Mouse (Mus musculus) forebrain, embryonic 12.5 days (tissue): ENCODE data around the gene Bmp6. TPM values are rescaled to one million over a fixed set of nuclear protein-coding genes. Genes with fewer than 3 reads are reported as not detected.

Experiments
- ATAC-seq: fragments of 200-750 bp; cut with Nextera tagmentation; 2 replicates; pipeline ENCODE4 v1.8.0; 2017; ENCODE audit warnings: moderate TSS enrichment; ENCODE audit not compliant: low FRiP score
- H3K27ac ChIP-seq: fragments of 300-500 bp; sonication (generic); 2 replicates; pipeline ENCODE4 v1.5.1; 2016; ENCODE audit warnings: mild to moderate bottlenecking
- H3K27me3 ChIP-seq: fragments of 300-500 bp; sonication (generic); 2 replicates; pipeline ENCODE4 v1.6.1; 2016; ENCODE audit warnings: mild to moderate bottlenecking
- H3K36me3 ChIP-seq: fragments of 300-500 bp; sonication (generic); replicated peaks from 2 replicates; pipeline ENCODE4 v1.6.1; 2016; ENCODE audit warnings: mild to moderate bottlenecking
- H3K4me1 ChIP-seq: fragments of 300-500 bp; sonication (generic); 2 replicates; pipeline ENCODE4 v1.6.1; 2016
- H3K4me2 ChIP-seq: fragments of 300-500 bp; sonication (generic); 2 replicates; pipeline ENCODE4 v1.6.1; 2016; ENCODE audit warnings: mild to moderate bottlenecking, moderate library complexity
- H3K4me3 ChIP-seq: fragments of 300-500 bp; sonication (generic); replicated peaks from 2 replicates; pipeline ENCODE4 v1.5.1; 2016; ENCODE audit warnings: mild to moderate bottlenecking
- H3K9ac ChIP-seq: fragments of 300-500 bp; sonication (generic); 2 replicates; pipeline ENCODE4 v1.6.1; 2016; ENCODE audit warnings: mild to moderate bottlenecking
- H3K9me3 ChIP-seq: fragments of 300-500 bp; sonication (generic); 2 replicates; pipeline ENCODE4 v1.6.1; 2016
- WGBS: fragments of 180-500 bp; shearing (Covaris S2); methylation state at CpG from one replicate; pipeline ENCODE4 v1.1.7; 2016; 5-methylcytosine and 5-hydroxymethylcytosine counted together
- polyA plus RNA-seq: library from polyadenylated mRNA; unstranded; fragments of >200 nt; fragmentation: Nextera tagmentation; extraction: Ambion mirVana; gene quantifications from 2 replicates; pipeline ENCODE4 v1.2.1, GENCODE M21; 2016

The Bmp6 gene
- polyA plus RNA-seq, 1 experiment from 2014 or later, result 1.7 TPM

DNA sequence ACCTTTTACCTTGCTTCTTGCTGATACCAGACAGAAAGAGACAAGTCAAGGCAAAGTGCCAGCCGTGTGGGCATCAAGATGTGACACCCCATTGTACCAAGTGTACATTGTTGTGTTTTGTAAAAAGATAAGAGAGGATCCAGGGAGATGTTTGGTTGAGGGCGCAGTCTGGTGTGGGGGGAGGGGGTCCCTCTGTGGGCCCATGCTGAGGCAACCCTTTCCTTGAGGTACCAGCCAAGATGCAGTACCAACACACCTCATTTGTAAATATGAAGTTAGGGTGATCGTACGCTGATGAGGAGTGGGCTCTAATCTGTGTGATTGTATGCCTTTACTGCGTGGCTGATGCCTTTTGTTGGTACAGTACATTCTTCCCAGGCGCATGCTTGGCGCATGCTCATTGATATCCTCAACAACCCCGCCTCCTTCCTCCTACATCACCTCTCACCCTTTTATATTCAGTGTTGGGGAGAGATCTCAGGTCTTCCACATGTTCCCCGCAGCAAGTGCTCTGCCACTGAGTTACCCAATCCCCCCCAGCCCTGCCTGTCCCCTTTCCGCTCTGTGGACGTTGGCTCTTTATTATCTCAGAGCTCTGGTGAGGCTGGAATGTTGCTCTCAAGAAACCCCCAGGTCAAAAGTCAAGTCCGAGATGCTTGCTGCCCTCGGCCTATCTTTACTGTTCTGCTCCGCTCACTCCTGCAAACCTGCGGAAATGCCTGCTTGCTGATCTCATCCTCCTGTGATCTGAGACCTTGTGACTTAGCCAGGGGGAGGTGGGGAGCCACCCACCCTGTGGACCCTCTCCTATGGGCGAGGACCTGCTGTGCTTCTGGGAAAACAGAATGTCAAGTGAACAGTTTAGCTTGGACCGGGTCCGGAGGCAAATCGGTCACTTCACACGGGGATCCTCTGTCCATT is 105.4 kb downstream of the Bmp6 start:
- H3K4me1 ChIP-seq, result 0 out of 2 replicates have a peak, but pooled peaks cover 3% of the 10 kb centered on the region
- H3K4me2 ChIP-seq, result no peak overlapping the region
- H3K36me3 ChIP-seq, result no peaks in the 10 kb centered on the region
- no peaks in the 10 kb centered on the region for H3K27me3 ChIP-seq
- no peak overlapping the region for H3K9ac ChIP-seq
- H3K27ac ChIP-seq, result no peak overlapping the region
- H3K9me3 ChIP-seq, result no peaks in the 10 kb centered on the region
- H3K4me3 ChIP-seq, result no peak overlapping the region
- no peak for ATAC-seq
- 83% methylated on average over 20 of the region's 20 CpGs for WGBS

DNA sequence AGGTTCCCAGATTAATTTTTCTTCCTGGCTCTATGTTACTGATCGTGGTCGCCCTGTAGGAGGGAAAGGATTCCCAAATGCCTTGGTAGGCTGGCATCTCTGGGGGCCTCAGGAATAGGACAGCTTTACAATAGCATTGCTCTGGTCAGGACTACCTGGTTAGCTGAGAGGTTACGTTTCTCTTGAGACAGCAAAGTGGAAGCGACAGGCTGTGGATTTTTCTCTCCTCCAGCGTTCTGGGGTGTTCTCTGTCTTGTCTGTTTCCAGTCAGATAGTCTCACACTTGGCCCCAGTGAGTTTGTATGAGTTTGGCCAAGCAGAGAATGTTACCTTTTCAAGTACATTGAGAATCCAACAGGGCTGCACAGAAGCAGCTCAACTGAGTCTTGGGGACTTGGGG is 106.5 kb downstream of the Bmp6 start:
- Histone ChIP-seq H3K4me2 (no peak overlapping the region), H3K27me3 (no peaks in the 10 kb centered on the region), H3K4me1 (0 out of 2 replicates have a peak, but pooled peaks cover 3% of the 10 kb centered on the region), H3K9me3 (no peaks in the 10 kb centered on the region), H3K9ac (no peak overlapping the region), H3K36me3 (no peaks in the 10 kb centered on the region), H3K4me3 (no peak overlapping the region), H3K27ac (no peak overlapping the region)
- no peak for ATAC-seq
- 86% methylated on average over 5 of the region's 5 CpGs for WGBS

DNA sequence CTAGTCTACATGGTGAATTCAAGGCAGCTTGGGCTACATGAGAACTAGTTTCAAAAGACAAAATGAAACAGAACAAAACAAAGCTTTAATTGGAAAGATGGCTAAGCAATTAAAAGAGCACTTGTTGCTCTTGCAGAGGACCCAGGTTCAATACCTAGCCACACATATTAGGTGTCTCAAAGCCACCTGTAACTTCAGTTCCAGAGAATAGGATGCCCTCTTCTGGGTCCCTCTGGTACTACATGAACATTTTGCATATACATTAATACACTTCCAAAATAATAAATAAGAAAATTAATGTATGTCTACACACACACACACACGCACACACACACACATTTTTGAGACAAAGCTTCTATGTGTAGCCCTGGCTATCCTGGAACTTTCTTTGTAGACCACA is 118.5 kb downstream of the Bmp6 start:
- H3K4me1 ChIP-seq, result no peaks in the 10 kb centered on the region
- no peaks in the 10 kb centered on the region for H3K27me3 ChIP-seq
- WGBS, result 72% methylated on average over 1 of the region's 1 CpGs
- no peak overlapping the region for H3K4me3 ChIP-seq
- no peaks in the 10 kb centered on the region for H3K36me3 ChIP-seq
- H3K4me2 ChIP-seq, result no peak overlapping the region
- no peak for ATAC-seq
- H3K9ac ChIP-seq, result no peak overlapping the region
- H3K9me3 ChIP-seq, result no peaks in the 10 kb centered on the region
- no peak overlapping the region for H3K27ac ChIP-seq

DNA sequence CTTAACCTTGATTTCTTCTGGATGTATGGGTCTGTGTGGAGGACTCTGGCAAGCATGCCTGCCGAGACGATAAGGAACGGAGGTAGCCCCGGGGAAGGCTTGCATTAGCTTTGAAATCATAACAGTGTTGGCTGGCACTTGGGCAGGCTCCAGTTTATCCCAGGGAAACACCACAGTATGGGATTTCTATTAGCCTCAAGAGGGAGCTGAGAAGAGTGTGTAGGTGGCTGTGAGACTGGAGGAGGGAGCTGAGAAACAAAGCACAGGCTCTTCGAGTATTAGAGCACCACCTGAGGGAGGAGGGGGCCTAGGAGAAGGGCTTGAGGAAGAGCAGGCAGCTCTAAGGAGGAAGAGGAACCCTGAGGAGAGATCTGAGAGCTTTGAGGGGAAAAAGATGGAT is 126.0 kb downstream of the Bmp6 start:
- Histone ChIP-seq H3K4me1 (no peaks in the 10 kb centered on the region), H3K27me3 (no peaks in the 10 kb centered on the region), H3K9ac (no peak overlapping the region), H3K27ac (no peak overlapping the region), H3K9me3 (no peaks in the 10 kb centered on the region), H3K4me2 (no peak overlapping the region), H3K4me3 (no peak overlapping the region), H3K36me3 (no peaks in the 10 kb centered on the region)
- no peak for ATAC-seq
- WGBS, result 87% methylated on average over 5 of the region's 5 CpGs

DNA sequence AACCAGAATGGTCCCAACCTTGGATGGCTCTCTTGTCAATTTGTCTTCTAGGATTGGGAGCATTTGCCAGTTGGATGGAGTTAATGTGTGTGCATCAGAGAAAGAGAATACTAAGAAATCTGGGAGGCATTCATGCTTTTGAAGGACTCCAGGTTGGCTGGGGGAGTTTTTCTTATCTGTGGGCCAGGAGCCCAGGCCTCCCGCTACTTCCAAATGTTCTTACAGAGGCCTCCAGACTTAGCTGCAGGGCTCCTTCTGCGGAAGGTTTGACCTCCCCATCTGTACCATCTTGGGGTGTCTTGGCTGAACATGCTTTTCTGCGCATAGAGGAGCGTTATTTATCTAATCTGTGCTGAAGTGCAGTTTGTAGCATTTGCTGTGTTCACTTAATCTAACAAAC is 127.7 kb downstream of the Bmp6 start:
- Histone ChIP-seq H3K9me3 (no peaks in the 10 kb centered on the region), H3K4me3 (no peak overlapping the region), H3K9ac (no peak overlapping the region), H3K27me3 (no peaks in the 10 kb centered on the region), H3K36me3 (no peaks in the 10 kb centered on the region), H3K27ac (no peak overlapping the region), H3K4me1 (no peaks in the 10 kb centered on the region), H3K4me2 (no peak overlapping the region)
- no peak for ATAC-seq
- whole genome bisulfite sequencing, result 88% methylated on average over 4 of the region's 4 CpGs

DNA sequence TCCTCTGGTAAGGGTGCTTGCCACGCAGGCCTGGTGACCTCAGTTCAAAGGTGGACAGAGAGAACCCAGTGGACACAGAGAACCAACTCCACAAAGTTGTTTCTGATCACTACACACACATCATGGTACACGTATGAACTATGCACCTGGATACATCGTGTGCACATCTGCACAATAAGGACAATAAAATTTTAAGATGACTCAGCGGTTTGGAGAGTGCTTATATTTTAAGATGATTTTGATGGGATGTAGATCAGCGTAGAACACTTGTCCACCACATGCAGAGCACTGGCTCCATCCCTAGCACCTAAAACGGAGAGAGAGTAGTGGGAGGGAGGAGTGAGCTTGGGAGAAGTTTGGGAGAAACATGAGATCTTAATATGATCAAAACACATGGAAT is 128.6 kb downstream of the Bmp6 start:
- Histone ChIP-seq H3K27me3 (no peaks in the 10 kb centered on the region), H3K4me3 (no peak overlapping the region), H3K27ac (no peak overlapping the region), H3K9ac (no peak overlapping the region), H3K9me3 (no peaks in the 10 kb centered on the region), H3K36me3 (no peaks in the 10 kb centered on the region), H3K4me1 (no peaks in the 10 kb centered on the region), H3K4me2 (no peak overlapping the region)
- ATAC-seq, result no peak
- WGBS, result 90% methylated on average over 6 of the region's 6 CpGs

DNA sequence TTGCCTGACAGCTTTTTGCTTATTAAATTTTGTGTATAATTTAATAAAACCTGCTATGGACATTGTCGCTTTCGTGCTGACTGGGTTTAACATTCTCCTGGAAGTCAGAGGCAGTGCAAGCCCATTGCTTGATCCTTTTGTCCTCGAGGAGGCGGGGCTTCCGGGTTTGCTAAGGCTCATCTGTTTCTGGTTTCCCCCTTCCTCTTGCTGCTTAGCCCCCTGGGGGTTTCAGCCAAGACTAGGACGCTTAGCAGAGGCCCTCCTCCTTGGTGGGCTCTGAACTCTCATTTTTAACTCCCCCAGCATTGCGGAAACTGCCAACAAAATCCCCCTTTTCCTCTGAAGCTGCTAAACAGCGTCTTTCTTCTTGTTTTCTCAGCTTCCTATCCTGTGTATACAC is 132.0 kb downstream of the Bmp6 start:
- H3K4me3 ChIP-seq, result no peak overlapping the region
- no peaks in the 10 kb centered on the region for H3K36me3 ChIP-seq
- no peak overlapping the region for H3K4me2 ChIP-seq
- H3K9ac ChIP-seq, result no peak overlapping the region
- WGBS, result 30% methylated on average over 8 of the region's 8 CpGs
- H3K4me1 ChIP-seq, result no peaks in the 10 kb centered on the region
- H3K27ac ChIP-seq, result no peak overlapping the region
- no peak for ATAC-seq
- H3K9me3 ChIP-seq, result no peaks in the 10 kb centered on the region
- no peaks in the 10 kb centered on the region for H3K27me3 ChIP-seq

DNA sequence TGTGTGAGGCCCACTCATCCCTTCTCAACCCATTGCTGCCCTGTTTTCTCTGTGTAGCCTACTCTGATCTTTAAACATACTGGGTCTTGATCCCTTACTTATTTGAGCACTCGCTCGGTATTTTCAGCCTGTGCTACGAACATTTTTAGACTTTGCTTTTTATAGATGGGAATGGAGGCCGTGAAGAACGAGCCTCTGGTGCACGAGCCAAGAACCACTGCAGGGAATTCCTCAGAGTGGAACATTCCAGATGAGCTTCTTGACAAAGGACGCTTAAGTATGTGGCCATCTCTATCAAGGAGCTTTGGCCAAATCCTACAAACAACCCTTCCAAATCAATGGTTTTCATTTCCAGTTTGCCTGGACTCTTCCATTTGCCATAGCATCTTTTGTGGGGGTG is 136.1 kb downstream of the Bmp6 start:
- Histone ChIP-seq H3K4me3 (no peak overlapping the region), H3K36me3 (no peaks in the 10 kb centered on the region), H3K9ac (no peak overlapping the region), H3K27ac (no peak overlapping the region), H3K27me3 (no peaks in the 10 kb centered on the region), H3K4me1 (no peaks in the 10 kb centered on the region), H3K4me2 (no peak overlapping the region), H3K9me3 (no peaks in the 10 kb centered on the region)
- 92% methylated on average over 7 of the region's 7 CpGs for WGBS
- no peak for ATAC-seq

DNA sequence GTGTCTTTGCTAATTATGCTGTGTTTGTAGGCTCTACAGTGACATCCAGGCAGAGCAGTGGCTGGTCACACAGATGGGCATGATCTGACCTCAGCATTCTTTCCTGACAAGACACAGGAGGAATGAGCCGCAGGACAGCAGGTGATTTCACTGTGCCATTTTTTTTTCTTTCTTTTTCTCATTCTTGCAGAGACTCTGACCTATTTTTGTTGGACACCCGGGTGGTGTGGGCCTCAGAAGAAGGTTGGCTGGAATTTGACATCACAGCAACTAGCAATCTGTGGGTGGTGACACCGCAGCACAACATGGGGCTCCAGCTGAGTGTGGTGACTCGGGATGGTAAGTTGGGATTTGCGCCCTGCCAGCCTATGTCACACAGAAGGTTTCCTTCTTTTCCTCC is 139.8 kb downstream of the Bmp6 start:
- Histone ChIP-seq H3K27ac (no peak overlapping the region), H3K36me3 (no peaks in the 10 kb centered on the region), H3K4me3 (no peak overlapping the region), H3K4me1 (no peaks in the 10 kb centered on the region), H3K27me3 (no peaks in the 10 kb centered on the region), H3K9ac (no peak overlapping the region), H3K4me2 (no peak overlapping the region), H3K9me3 (no peaks in the 10 kb centered on the region)
- 78% methylated on average over 5 of the region's 5 CpGs for WGBS
- no peak for ATAC-seq

DNA sequence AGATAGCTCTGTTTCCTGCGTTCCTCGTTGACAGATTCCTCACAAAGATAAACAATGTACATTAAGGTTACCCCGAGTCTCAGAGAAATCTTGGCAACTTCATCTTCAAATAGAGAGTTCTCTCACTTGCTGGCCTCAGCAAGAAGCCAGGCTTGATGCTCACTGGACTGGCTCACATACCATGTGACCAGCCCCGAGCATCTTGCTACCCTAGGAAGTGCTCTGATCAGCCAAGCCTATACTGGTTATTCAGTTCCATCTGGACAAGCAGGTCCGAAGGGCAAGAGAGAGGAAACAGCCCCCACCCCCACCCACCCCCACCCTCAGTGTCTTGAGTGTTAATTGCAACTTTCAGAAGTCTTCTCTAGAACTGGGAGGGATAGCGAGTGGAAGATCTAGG is 141.9 kb downstream of the Bmp6 start:
- ATAC-seq, result no peak
- H3K27me3 ChIP-seq, result no peaks in the 10 kb centered on the region
- WGBS, result 90% methylated on average over 6 of the region's 6 CpGs

DNA sequence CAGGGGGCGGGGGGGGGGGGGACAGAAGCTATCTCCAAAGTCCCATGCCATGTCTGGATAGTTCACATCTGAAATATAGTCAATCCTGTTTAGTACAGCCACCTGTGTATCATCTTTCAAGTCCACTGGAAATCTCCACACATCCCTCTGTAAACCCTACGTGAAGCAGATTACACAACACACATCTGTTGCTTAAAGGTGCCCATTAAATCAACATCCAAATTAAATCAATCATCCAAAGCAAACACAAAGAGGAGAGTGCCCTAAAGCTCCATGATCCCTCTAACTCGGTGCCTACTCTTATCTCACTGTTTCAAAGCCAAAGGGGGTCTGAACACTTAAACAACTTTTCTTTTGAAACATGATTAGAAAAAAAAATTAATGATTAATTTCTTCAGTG is 151.8 kb downstream of the Bmp6 start:
- Histone ChIP-seq H3K27ac (no peak overlapping the region), H3K4me1 (no peaks in the 10 kb centered on the region), H3K36me3 (peaks cover 24% of the 10 kb centered on the region), H3K27me3 (no peaks in the 10 kb centered on the region), H3K9me3 (no peaks in the 10 kb centered on the region), H3K4me2 (no peak overlapping the region), H3K4me3 (no peak overlapping the region), H3K9ac (no peak overlapping the region)
- 57% methylated on average over 3 of the region's 3 CpGs for WGBS
- ATAC-seq, result no peak

More for the DNA sequence above, 141.9 kb downstream of the Bmp6 start:
- H3K4me1 ChIP-seq, result no peaks in the 10 kb centered on the region
- H3K27ac ChIP-seq, result no peak overlapping the region
- H3K4me2 ChIP-seq, result no peak overlapping the region
- H3K9me3 ChIP-seq, result no peaks in the 10 kb centered on the region
- H3K4me3 ChIP-seq, result no peak overlapping the region
- H3K9ac ChIP-seq, result no peak overlapping the region
- no peaks in the 10 kb centered on the region for H3K36me3 ChIP-seq

DNA sequence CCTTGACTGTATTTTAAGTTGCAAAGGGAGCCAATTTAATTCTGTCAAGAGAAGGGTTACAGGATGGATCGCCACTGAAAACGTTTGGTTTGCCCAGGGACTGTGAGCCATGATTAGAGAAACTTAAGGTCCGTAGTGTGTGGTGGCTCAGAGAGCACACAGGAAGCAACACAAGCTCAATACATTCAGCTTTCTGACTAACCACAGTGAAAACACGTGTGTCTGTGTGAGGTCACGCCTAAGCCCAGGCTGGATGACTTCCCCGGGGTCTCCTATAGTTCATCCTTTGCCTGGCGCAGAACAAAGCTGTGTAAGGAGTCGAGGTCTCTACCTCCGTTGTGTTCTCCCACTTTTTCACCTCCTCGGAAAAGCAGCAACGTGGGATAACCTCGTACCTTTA is 156.4 kb downstream of the Bmp6 start:
- H3K36me3 ChIP-seq, result peaks cover 66% of the 10 kb centered on the region

DNA sequence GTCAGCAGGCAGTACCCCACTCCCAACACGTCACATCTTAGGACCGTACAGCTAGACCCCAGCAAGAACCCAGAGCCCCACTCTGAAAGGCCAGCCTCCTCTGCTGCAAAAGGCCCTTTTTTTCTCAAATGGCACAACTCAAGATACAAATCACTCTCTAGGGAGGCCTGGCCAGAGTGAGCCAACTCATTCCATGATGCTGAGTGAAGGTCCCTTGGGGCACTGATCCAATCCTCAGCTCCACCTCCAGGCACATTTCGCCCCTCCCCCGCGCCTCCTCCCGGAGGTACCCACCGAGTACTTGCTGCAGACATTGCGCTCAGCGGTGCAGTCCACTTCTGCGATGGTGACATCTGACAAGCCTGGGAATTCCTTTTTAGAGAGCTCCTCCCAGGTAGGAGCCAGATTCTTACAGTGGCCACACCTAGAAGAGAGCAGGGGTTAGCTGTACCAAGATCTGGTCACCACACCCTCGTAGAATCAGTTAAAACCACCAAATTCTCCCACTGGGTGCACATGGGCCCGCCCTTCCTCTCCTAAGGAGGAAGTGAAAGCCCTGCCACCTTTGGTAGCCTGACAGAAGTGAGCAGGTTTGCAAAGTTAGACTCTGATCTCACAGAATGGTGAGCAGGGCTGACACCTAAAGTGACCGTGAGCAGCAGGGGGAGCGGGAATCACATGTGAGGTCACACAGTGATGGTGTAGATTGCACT is 158.4 kb downstream of the Bmp6 start:
- Histone ChIP-seq H3K4me1 (no peaks in the 10 kb centered on the region), H3K27ac (no peak overlapping the region), H3K27me3 (no peaks in the 10 kb centered on the region), H3K36me3 (peaks cover 78% of the 10 kb centered on the region), H3K9ac (no peak overlapping the region), H3K4me2 (no peak overlapping the region), H3K4me3 (no peak overlapping the region), H3K9me3 (no peaks in the 10 kb centered on the region)
- WGBS, result 91% methylated on average over 14 of the region's 14 CpGs
- ATAC-seq, result no peak

More for the DNA sequence above, 156.4 kb downstream of the Bmp6 start:
- no peaks in the 10 kb centered on the region for H3K4me1 ChIP-seq
- H3K9ac ChIP-seq, result no peak overlapping the region
- H3K9me3 ChIP-seq, result no peaks in the 10 kb centered on the region
- no peak overlapping the region for H3K4me3 ChIP-seq
- no peaks in the 10 kb centered on the region for H3K27me3 ChIP-seq
- no peak overlapping the region for H3K4me2 ChIP-seq
- no peak overlapping the region for H3K27ac ChIP-seq
- no peak for ATAC-seq
- WGBS, result 93% methylated on average over 12 of the region's 12 CpGs
